Mouse (Mus musculus) G1E (cell line): Measurements from ENCODE around the gene Mtx1.

ENCODE experiments used
- CTCF ChIP-seq: IDR thresholded peaks from 2 replicates; pipeline ENCODE4 v1.5.1; 2012; ENCODE audit warnings: low read depth, low read length, inconsistent platforms, mixed read lengths
- GATA1 ChIP-seq: IDR thresholded peaks from 2 replicates; pipeline ENCODE4 v1.6.1; 2012; ENCODE audit warnings: borderline replicate concordance, low read length, inconsistent platforms, mixed read lengths
- TAL1 ChIP-seq: conservative IDR thresholded peaks from 2 replicates; pipeline ENCODE4 v1.6.1; 2012; ENCODE audit warnings: low read depth, low read length, inconsistent platforms, mixed read lengths

GRCm38 (mm10) chr3:89174844-89175243 lies 52.0 kb downstream of the Mtx1 start:
- TF ChIP-seq CTCF = no peak
- TF ChIP-seq GATA1 = no peak
- no peak for TF ChIP-seq TAL1
